In the genomic region with DNA sequence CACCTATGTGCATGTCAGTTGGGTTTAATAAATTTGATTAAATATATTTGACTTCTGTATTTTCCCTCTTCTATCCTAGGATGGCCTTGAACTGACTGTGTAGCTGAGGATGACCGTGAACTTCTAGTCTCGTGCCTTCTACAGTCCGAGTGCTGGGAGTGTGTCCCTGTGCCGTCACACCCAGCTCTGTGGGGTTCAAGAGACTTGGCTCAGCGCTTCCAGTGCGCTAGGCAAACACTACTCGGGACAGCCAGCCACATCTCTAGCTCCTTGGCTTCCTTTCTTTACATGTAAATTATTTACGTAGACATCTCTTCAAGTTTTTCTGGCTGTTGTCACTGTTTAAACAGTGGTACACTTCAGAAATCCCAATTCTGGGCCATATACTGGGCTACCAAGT, we compare ENCODE assay signal across 23 mouse cellular contexts. TPM values are rescaled to one million over a fixed set of nuclear protein-coding genes. Genes with fewer than 3 reads are reported as not detected.
DNase-seq lines count a peak whose midpoint lies in the region; ATAC-seq and TF ChIP-seq lines count a peak whose summit lies in the region.
"Had no signal": no experiment of that assay in that cellular context is flagged by ENCODE, and none has a peak within 500 bp of the region (broad histone marks: within the 10 kb centered on the region; RNA-seq: fewer than 3 reads in every experiment).

No protein-coding gene starts in this region.

- no peak for ATAC-seq in forebrain, embryonic 11.5 days (replicated peaks; ENCODE audit: low FRiP score)
- no peak for ATAC-seq in forebrain, embryonic 14.5 days
- peak; percentile 49; the same call in 1 of the 2 replicates for ATAC-seq in lung, postnatal 0 days
- ATAC-seq in granulocyte monocyte progenitor cell, adult 5-6 weeks (replicated peaks; ENCODE audit: poor library complexity, severe bottlenecking) = no peak
- ATAC-seq: activated CD4-positive, CD25-positive, alpha-beta regulatory T cell, adult 4 months; forebrain, embryonic 16.5 days had no signal

- peak; percentile 44 for DNase-seq in forebrain, embryonic 11.5 days (ENCODE audit: low spot score)
- no peak for DNase-seq in forebrain, embryonic 14.5 days (ENCODE audit: low spot score)
- no peak for DNase-seq in lung, postnatal 0 days (ENCODE audit: low spot score)
- no peak for DNase-seq in lung, postnatal 14 days
- DNase-seq in brain, embryonic 14.5 days (ENCODE audit: low read depth) = peak; percentile 31
- DNase-seq: adrenal gland, postnatal 10 days; adrenal gland, postnatal 36 days; cerebellum, adult 11 months; cerebellum, adult 2 months; cerebellum, adult 9-11 months; cerebellum, postnatal 25 days; gastrocnemius, postnatal 10 days; gastrocnemius, postnatal 36 days; heart, adult 11 months had no signal

- H3K9ac ChIP-seq in forebrain, embryonic 11.5 days (ENCODE audit: low read length) = no peak overlapping the region
- no peak overlapping the region for H3K9ac ChIP-seq in forebrain, embryonic 14.5 days (ENCODE audit: low read length)
- no peak overlapping the region for H3K9ac ChIP-seq in lung, postnatal 0 days (replicated peaks; ENCODE audit: low read depth)
- H3K9ac ChIP-seq: embryonic facial prominence, embryonic 12.5 days; embryonic facial prominence, embryonic 15.5 days; forebrain, embryonic 12.5 days; hindbrain, embryonic 12.5 days; hindbrain, embryonic 15.5 days had no signal

- TF ChIP-seq CTCF in lung, postnatal 0 days (IDR thresholded peaks at IDR 0.05) = no peak
- no peak for TF ChIP-seq CTCF in brain, embryonic 14.5 days (IDR thresholded peaks at IDR 0.05; ENCODE audit: borderline replicate concordance, extremely low read depth, insufficient read depth, insufficient read length)

- H3K4me2 ChIP-seq in forebrain, embryonic 11.5 days (ENCODE audit: low read depth, low read length, severe bottlenecking) = no peak overlapping the region
- no peak overlapping the region for H3K4me2 ChIP-seq in forebrain, embryonic 14.5 days (ENCODE audit: low read length)
- no peak overlapping the region for H3K4me2 ChIP-seq in lung, postnatal 0 days (replicated peaks; ENCODE audit: low read depth, low read length)
- H3K4me2 ChIP-seq: embryonic facial prominence, embryonic 12.5 days; embryonic facial prominence, embryonic 15.5 days; forebrain, embryonic 12.5 days; heart, embryonic 11.5 days; hindbrain, embryonic 12.5 days; hindbrain, embryonic 15.5 days had no signal

- H3K4me3 ChIP-seq in forebrain, embryonic 11.5 days (ENCODE audit: low read depth, low read length) = no peak overlapping the region
- no peak overlapping the region for H3K4me3 ChIP-seq in forebrain, embryonic 14.5 days (ENCODE audit: low read depth, low read length)
- H3K4me3 ChIP-seq in lung, postnatal 0 days (ENCODE audit: low read depth, low read length) = no peak overlapping the region
- H3K4me3 ChIP-seq: embryonic facial prominence, embryonic 12.5 days; embryonic facial prominence, embryonic 15.5 days; forebrain, embryonic 12.5 days; hindbrain, embryonic 12.5 days; hindbrain, embryonic 15.5 days had no signal

- no peaks in the 10 kb centered on the region for H3K36me3 ChIP-seq in forebrain, embryonic 11.5 days (ENCODE audit: control insufficient read depth, insufficient read depth, low read length)
- H3K36me3 ChIP-seq in forebrain, embryonic 14.5 days (ENCODE audit: control insufficient read depth, insufficient read depth, low read length) = no peaks in the 10 kb centered on the region
- H3K36me3 ChIP-seq in lung, postnatal 0 days (ENCODE audit: insufficient read depth, low read length) = no peaks in the 10 kb centered on the region
- H3K36me3 ChIP-seq: embryonic facial prominence, embryonic 12.5 days; embryonic facial prominence, embryonic 15.5 days; forebrain, embryonic 12.5 days; hindbrain, embryonic 12.5 days; hindbrain, embryonic 15.5 days had no signal

- H3K27me3 ChIP-seq in forebrain, embryonic 11.5 days (ENCODE audit: control insufficient read depth, insufficient read depth, low read length) = no peaks in the 10 kb centered on the region
- H3K27me3 ChIP-seq in forebrain, embryonic 14.5 days (replicated peaks; ENCODE audit: control insufficient read depth, insufficient read depth, low read length) = no peaks in the 10 kb centered on the region
- H3K27me3 ChIP-seq in lung, postnatal 0 days (replicated peaks; ENCODE audit: insufficient read depth, low read length) = no peaks in the 10 kb centered on the region
- H3K27me3 ChIP-seq: embryonic facial prominence, embryonic 12.5 days; embryonic facial prominence, embryonic 15.5 days; forebrain, embryonic 12.5 days; hindbrain, embryonic 12.5 days; hindbrain, embryonic 15.5 days had no signal

- 89% methylated on average over 8 of the region's 8 CpGs for WGBS in forebrain, embryonic 11.5 days
- WGBS in forebrain, embryonic 14.5 days = 83% methylated on average over 8 of the region's 8 CpGs
- WGBS in lung, postnatal 0 days = 39% methylated on average over 8 of the region's 8 CpGs

- no peak for TF ChIP-seq POLR2A in brain, embryonic 14.5 days (IDR thresholded peaks at IDR 0.05; ENCODE audit: borderline replicate concordance, extremely low read depth, insufficient read depth, insufficient read length, poor library complexity, severe bottlenecking)

- H3K27ac ChIP-seq in forebrain, embryonic 11.5 days (ENCODE audit: low read depth, low read length) = no peak overlapping the region
- no peak overlapping the region for H3K27ac ChIP-seq in forebrain, embryonic 14.5 days (ENCODE audit: low read depth, low read length)
- no peak overlapping the region for H3K27ac ChIP-seq in lung, postnatal 0 days (ENCODE audit: low read length)
- H3K27ac ChIP-seq: embryonic facial prominence, embryonic 12.5 days; embryonic facial prominence, embryonic 15.5 days; forebrain, embryonic 12.5 days; hindbrain, embryonic 12.5 days; hindbrain, embryonic 15.5 days had no signal

- H3K4me1 ChIP-seq in forebrain, embryonic 11.5 days (replicated peaks; ENCODE audit: control insufficient read depth, insufficient read depth, low read length) = peaks cover 10% of the 10 kb centered on the region; the same call in 1 of the 2 replicates
- peaks cover 13% of the 10 kb centered on the region for H3K4me1 ChIP-seq in forebrain, embryonic 14.5 days (ENCODE audit: control insufficient read depth, insufficient read depth, low read length)
- H3K4me1 ChIP-seq in lung, postnatal 0 days (ENCODE audit: insufficient read depth, low read depth, low read length) = peaks cover 14% of the 10 kb centered on the region; the same call in 1 of the 2 replicates

- TF ChIP-seq EP300 in lung, postnatal 0 days (IDR thresholded peaks at IDR 0.05) = no peak

- H3K9me3 ChIP-seq in forebrain, embryonic 11.5 days (ENCODE audit: control insufficient read depth, low read length) = no peaks in the 10 kb centered on the region
- H3K9me3 ChIP-seq in forebrain, embryonic 14.5 days (replicated peaks; ENCODE audit: control insufficient read depth, low read length) = no peaks in the 10 kb centered on the region
- no peaks in the 10 kb centered on the region for H3K9me3 ChIP-seq in lung, postnatal 0 days (ENCODE audit: low read length)
- H3K9me3 ChIP-seq: embryonic facial prominence, embryonic 12.5 days; embryonic facial prominence, embryonic 15.5 days; forebrain, embryonic 12.5 days; hindbrain, embryonic 12.5 days; hindbrain, embryonic 15.5 days had no signal

RNA-seq across cellular contexts. Expression of gene Lrrc1, which starts 34.1 kb away (rescaled TPM):
- 20.8 and 22.9 TPM in 2 replicates for polyA plus RNA-seq in forebrain, embryonic 11.5 days (2014; fragmentation: Nextera tagmentation; extraction: Ambion mirVana)
- 8.2 and 10.6 TPM in 2 replicates for polyA plus RNA-seq in forebrain, embryonic 14.5 days (2014; fragmentation: Nextera tagmentation; extraction: Ambion mirVana)
- 15.5 and 16.5 TPM in 2 replicates for polyA plus RNA-seq in lung, postnatal 0 days (2015; fragmentation: Nextera tagmentation; extraction: Ambion mirVana)
- polyA plus RNA-seq in brain, embryonic 14.5 days (2012; rRNA removed) = 17.8 and 20.1 TPM in 2 replicates
- 16.3 and 17.1 TPM in 2 replicates for total RNA-seq in granulocyte monocyte progenitor cell, adult 5-6 weeks (2014; fragmentation: Nextera tagmentation)
- total RNA-seq in granulocyte monocyte progenitor cell, adult 5-6 weeks (2017) = 9.5 and 10.9 TPM in 2 replicates

Comparison
In these comparisons a context has a peak if more than half of its experiments do, and no peak if none do; other contexts are left out.
1. DNase-seq: peak in forebrain, embryonic 11.5 days (single experiment) and brain, embryonic 14.5 days (single experiment); none in forebrain, embryonic 14.5 days (single experiment), lung, postnatal 0 days (single experiment) and lung, postnatal 14 days (single experiment).